Comparison of ENCODE assay signal across 13 mouse cellular contexts in the genomic region with DNA sequence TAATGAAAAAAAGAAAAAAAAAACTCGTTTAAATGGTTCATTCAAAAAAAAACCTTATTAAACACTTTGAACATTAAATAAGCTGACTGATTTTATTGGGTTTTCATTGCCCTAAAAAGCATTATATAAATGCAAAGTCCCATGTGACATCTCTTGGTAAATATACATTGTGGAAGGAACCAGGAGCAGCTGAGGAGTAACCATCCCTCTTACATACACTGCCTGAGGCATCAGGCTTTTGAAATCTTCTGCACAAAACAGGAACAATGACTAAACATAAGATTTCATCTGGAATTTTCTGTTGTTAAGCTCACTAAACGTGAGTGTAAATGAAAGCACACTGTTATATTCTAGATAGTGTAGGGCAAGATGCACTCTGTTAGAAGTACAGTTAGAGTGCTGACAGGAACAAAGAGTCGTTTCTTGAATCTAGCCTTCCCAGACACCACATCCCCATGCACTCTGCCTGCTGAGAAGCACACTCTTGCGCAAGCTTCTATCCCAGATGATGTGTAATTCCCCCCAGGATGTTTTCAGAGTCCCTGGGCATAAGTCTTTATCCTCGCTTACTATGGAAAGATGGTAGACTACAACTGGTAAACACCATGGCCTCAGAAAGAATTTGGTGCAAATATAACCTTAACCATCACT.
"Had no signal": no experiment of that assay in that cellular context is flagged by ENCODE, and none has a peak within 500 bp of the region (broad histone marks: within the 10 kb centered on the region; RNA-seq: fewer than 3 reads in every experiment).

No protein-coding gene starts in this region.

- ATAC-seq: lung, postnatal 0 days had no signal

- H3K9me3 ChIP-seq: limb, embryonic 10.5 days; liver, embryonic 15.5 days; neural tube, embryonic 15.5 days had no signal

- H3K4me3 ChIP-seq: layer of hippocampus, adult 2 months; left cerebral cortex, adult 2 months; limb, embryonic 10.5 days; liver, embryonic 15.5 days; neural tube, embryonic 15.5 days had no signal

- DNase-seq: kidney, postnatal 10 days; kidney, postnatal 4 days; lung, adult 2 months; lung, postnatal 36 days; right cerebral cortex, adult 18-20 months; right cerebral cortex, postnatal 25 days had no signal

- H3K4me2 ChIP-seq: liver, embryonic 11.5 days; liver, embryonic 15.5 days; neural tube, embryonic 15.5 days had no signal

- H3K36me3 ChIP-seq: limb, embryonic 10.5 days; liver, embryonic 15.5 days; neural tube, embryonic 15.5 days had no signal

- H3K9ac ChIP-seq: liver, embryonic 15.5 days; neural tube, embryonic 15.5 days had no signal

- H3K27ac ChIP-seq: layer of hippocampus, adult 2 months; left cerebral cortex, adult 2 months; limb, embryonic 10.5 days; liver, embryonic 15.5 days; neural tube, embryonic 15.5 days had no signal

- H3K4me1 ChIP-seq: liver, embryonic 15.5 days had no signal

- H3K27me3 ChIP-seq: liver, embryonic 15.5 days; neural tube, embryonic 15.5 days had no signal
